Mouse (Mus musculus) gastrocnemius, postnatal 10 days (tissue): Measurements from ENCODE around the gene Bcl2l2. TPM values are rescaled to one million over a fixed set of nuclear protein-coding genes. Genes with fewer than 3 reads are reported as not detected.

Source experiments
- DNase-seq: peaks from one replicate; pipeline ENCODE4 v3.0.0; 2021; ENCODE audit warnings: mixed read lengths
- total RNA-seq, 2 experiments: library from RNA; stranded (reverse); gene quantifications; 2 replicates each; pipeline ENCODE4 v1.2.3; 2021

The Bcl2l2 gene
- total RNA-seq, 2 experiments from 2014 or later: 28.2 to 29.3 TPM

- DNase-seq: peak; percentile 90
These were observed 10.5 kb downstream of the Bcl2l2 start for GRCm38 (mm10) chr14:54893651-54894181.

GRCm38 (mm10) chr14:54894296-54895151, 11.3 kb downstream of the Bcl2l2 start:
- DNase-seq: peak; percentile 67

- DNase-seq: no peak
These were observed 14.3 kb downstream of the Bcl2l2 start for GRCm38 (mm10) chr14:54897445-54897844.

- DNase-seq: peak; percentile 55
These were observed 17.2 kb downstream of the Bcl2l2 start for GRCm38 (mm10) chr14:54900383-54900782.

GRCm38 (mm10) chr14:54903641-54904040, 20.5 kb downstream of the Bcl2l2 start:
- no peak for DNase-seq

GRCm38 (mm10) chr14:54908682-54909081, 25.5 kb downstream of the Bcl2l2 start:
- no peak for DNase-seq

- DNase-seq: peak; percentile 46
These were observed 29.1 kb downstream of the Bcl2l2 start for GRCm38 (mm10) chr14:54912109-54912850.

- DNase-seq: peak; percentile 71
These were observed 29.7 kb downstream of the Bcl2l2 start, which contains the start of gene Slc22a17 for GRCm38 (mm10) chr14:54912886-54913285. Gene Slc22a17 (minus strand): TSS chr14:54913132.

GRCm38 (mm10) chr14:54913343-54913742, 30.2 kb downstream of the Bcl2l2 start:
- DNase-seq: no peak

- no peak for DNase-seq
These were observed 37.0 kb downstream of the Bcl2l2 start for GRCm38 (mm10) chr14:54920076-54920685.

GRCm38 (mm10) chr14:54924641-54925348, 41.6 kb downstream of the Bcl2l2 start:
- DNase-seq: peak; percentile 66

GRCm38 (mm10) chr14:54925349-54926342, 42.5 kb downstream of the Bcl2l2 start, which contains the start of gene Efs:
Gene Efs (minus strand): TSS chr14:54926126.
- DNase-seq: peak; percentile 76

GRCm38 (mm10) chr14:54926401-54927158, 43.4 kb downstream of the Bcl2l2 start:
- DNase-seq: peak; percentile 75

- DNase-seq: no peak
These were observed 44.1 kb downstream of the Bcl2l2 start for GRCm38 (mm10) chr14:54927296-54927695.

GRCm38 (mm10) chr14:54929801-54930200, 46.6 kb downstream of the Bcl2l2 start:
- no peak for DNase-seq

GRCm38 (mm10) chr14:54930431-54930830, 47.3 kb downstream of the Bcl2l2 start:
- no peak for DNase-seq

- DNase-seq: no peak
These were observed 49.5 kb downstream of the Bcl2l2 start, which contains the start of gene Il25 for GRCm38 (mm10) chr14:54932645-54933150. Gene Il25 (plus strand): TSS chr14:54932695.

GRCm38 (mm10) chr14:54935904-54936830, 53.0 kb downstream of the Bcl2l2 start, which contains the start of gene Cmtm5:
Gene Cmtm5 (plus strand): TSS chr14:54936261.
- DNase-seq: no peak
